In the genomic region with DNA sequence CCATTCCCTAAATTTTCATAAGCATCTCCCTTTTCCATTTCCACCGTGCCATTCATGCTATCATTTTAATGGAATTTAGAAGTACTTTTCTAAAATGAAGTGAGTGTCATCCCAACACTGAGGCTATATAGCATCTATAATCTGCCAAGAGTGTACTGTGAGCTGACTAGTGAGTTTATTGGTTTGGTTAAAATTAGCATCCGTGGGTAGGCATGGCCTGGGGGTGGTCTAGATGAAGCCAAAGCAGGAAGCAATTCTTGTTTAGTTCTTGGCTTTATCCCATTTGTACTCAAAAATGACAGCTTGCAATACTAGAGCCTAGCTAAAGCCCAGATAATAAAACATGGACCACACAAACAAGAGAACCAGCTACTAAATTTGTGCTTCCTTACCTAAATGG, we compare ENCODE assay signal across 12 mouse cellular contexts.
"Had no signal": no experiment of that assay in that cellular context is flagged by ENCODE, and none has a peak within 500 bp of the region (broad histone marks: within the 10 kb centered on the region; RNA-seq: fewer than 3 reads in every experiment).

No protein-coding gene starts in this region.

- H3K4me3 ChIP-seq: kidney, embryonic 15.5 days; limb, embryonic 10.5 days; liver, embryonic 15.5 days; megakaryocyte, embryonic 14.5 days had no signal

- DNase-seq: kidney, postnatal 25 days; layer of hippocampus, adult 9-11 months; lung, adult 2 months; lung, postnatal 10 days; right cerebral cortex, postnatal 14 days; thymus, postnatal 4 days had no signal

- H3K27ac ChIP-seq: kidney, embryonic 15.5 days; limb, embryonic 10.5 days; liver, embryonic 15.5 days; macrophage; stomach, postnatal 0 days had no signal
